Mouse (Mus musculus): Measurements from ENCODE around the gene Aurka.

Aurka gene

GRCm38 (mm10) chr2:172381341-172381740 lies 11.0 kb upstream of the Aurka start:
- DNase-seq (ENCODE audit: low read depth) = no peak

GRCm38 (mm10) chr2:172380513-172380912 lies 10.2 kb upstream of the Aurka start:
- no peak for DNase-seq (ENCODE audit: low read depth)

GRCm38 (mm10) chr2:172378332-172378731 lies 8.0 kb upstream of the Aurka start:
- DNase-seq (ENCODE audit: low read depth) = peak; percentile 46

GRCm38 (mm10) chr2:172376999-172377515 lies 6.7 kb upstream of the Aurka start:
- DNase-seq (ENCODE audit: low read depth) = no peak

GRCm38 (mm10) chr2:172376551-172376950 lies 6.2 kb upstream of the Aurka start:
- DNase-seq (ENCODE audit: low read depth) = peak; percentile 67

- DNase-seq (ENCODE audit: low read depth) = peak; percentile 14
Measured at GRCm38 (mm10) chr2:172371258-172371657, 923 bp upstream of the Aurka start.

GRCm38 (mm10) chr2:172363176-172363575 lies 7.2 kb downstream of the Aurka start:
- DNase-seq (ENCODE audit: low read depth) = no peak

GRCm38 (mm10) chr2:172355833-172356232 lies 14.5 kb downstream of the Aurka start:
- DNase-seq (ENCODE audit: low read depth) = no peak

GRCm38 (mm10) chr2:172354761-172355160 lies 15.6 kb downstream of the Aurka start:
- no peak for DNase-seq (ENCODE audit: low read depth)

GRCm38 (mm10) chr2:172353218-172353617 lies 17.1 kb downstream of the Aurka start:
- DNase-seq (ENCODE audit: low read depth) = no peak

- no peak for DNase-seq (ENCODE audit: low read depth)
Measured at GRCm38 (mm10) chr2:172350773-172351172, 19.6 kb downstream of the Aurka start.

- DNase-seq (ENCODE audit: low read depth) = no peak
Measured at GRCm38 (mm10) chr2:172349776-172350175, 20.6 kb downstream of the Aurka start.

GRCm38 (mm10) chr2:172348297-172348950 lies 21.9 kb downstream of the Aurka start:
- DNase-seq (ENCODE audit: low read depth) = peak; percentile 24

GRCm38 (mm10) chr2:172346933-172347611 lies 23.3 kb downstream of the Aurka start:
- DNase-seq (ENCODE audit: low read depth) = no peak

- peak; percentile 72 for DNase-seq (ENCODE audit: low read depth)
Measured at GRCm38 (mm10) chr2:172346034-172346929, 24.1 kb downstream of the Aurka start.

- DNase-seq (ENCODE audit: low read depth) = peak; percentile 99
Measured at GRCm38 (mm10) chr2:172345258-172345738, 25.0 kb downstream of the Aurka start, which contains the start of gene Fam210b. Fam210b (plus strand) TSS chr2:172345565.

- no peak for DNase-seq (ENCODE audit: low read depth)
Measured at GRCm38 (mm10) chr2:172344669-172345068, 25.7 kb downstream of the Aurka start.

GRCm38 (mm10) chr2:172343751-172344150 lies 26.6 kb downstream of the Aurka start:
- peak; percentile 71 for DNase-seq (ENCODE audit: low read depth)

- DNase-seq (ENCODE audit: low read depth) = no peak
Measured at GRCm38 (mm10) chr2:172341606-172342005, 28.7 kb downstream of the Aurka start.

GRCm38 (mm10) chr2:172340936-172341335 lies 29.4 kb downstream of the Aurka start:
- DNase-seq (ENCODE audit: low read depth) = no peak

- DNase-seq (ENCODE audit: low read depth) = no peak
Measured at GRCm38 (mm10) chr2:172338206-172338942, 32.0 kb downstream of the Aurka start.
